Mouse (Mus musculus) small intestine, adult 2 months (tissue): ENCODE measurements around the gene Lipe. TPM values are rescaled to one million over a fixed set of nuclear protein-coding genes. Genes with fewer than 3 reads are reported as not detected.

Source experiments
- H3K27ac ChIP-seq: fragments of 200-500 bp; 2 replicates; pipeline ENCODE4 v1.5.1; 2012; ENCODE audit warnings: low read depth, low read length, control low read depth, inconsistent platforms; ENCODE audit not compliant: insufficient read depth
- H3K27me3 ChIP-seq: fragments of 200-500 bp; 2 replicates; pipeline ENCODE4 v1.6.1; 2012; ENCODE audit warnings: mild to moderate bottlenecking, moderate library complexity, low read length, inconsistent platforms; ENCODE audit not compliant: control insufficient read depth, insufficient read depth
- H3K36me3 ChIP-seq: fragments of 200-500 bp; 2 replicates; pipeline ENCODE4 v1.6.1; 2012; ENCODE audit warnings: mild to moderate bottlenecking, low read length, control low read depth, inconsistent platforms; ENCODE audit not compliant: control insufficient read depth, insufficient read depth
- H3K4me1 ChIP-seq: fragments of 200-500 bp; 2 replicates; pipeline ENCODE4 v1.6.1; 2012; ENCODE audit warnings: low read length, inconsistent platforms, mixed read lengths; ENCODE audit not compliant: control insufficient read depth, insufficient read depth, insufficient read length
- H3K4me3 ChIP-seq: fragments of 200-500 bp; 2 replicates; pipeline ENCODE4 v1.5.1; 2012; ENCODE audit warnings: low read depth, mild to moderate bottlenecking, control low read depth, inconsistent platforms, low read length, moderate library complexity
- CTCF ChIP-seq: fragments of 200-500 bp; IDR thresholded peaks from 2 replicates; pipeline ENCODE4 v1.5.1; 2012; ENCODE audit warnings: low read depth, mild to moderate bottlenecking, control low read depth, inconsistent platforms, low read length, moderate library complexity, mixed read lengths; ENCODE audit not compliant: insufficient replicate concordance, insufficient read length; ENCODE audit errors: extremely low read depth
- POLR2A ChIP-seq: fragments of 200-500 bp; IDR thresholded peaks from 2 replicates; pipeline ENCODE4 v1.6.1; 2012; ENCODE audit warnings: low read depth, mild to moderate bottlenecking, control low read depth, inconsistent platforms, low read length, moderate library complexity
- WGBS: fragments of 180-500 bp; shearing (Covaris S2); methylation state at CpG from one replicate; pipeline ENCODE4 v1.1.7; 2018; 5-methylcytosine and 5-hydroxymethylcytosine counted together
- polyA plus RNA-seq: library from polyadenylated mRNA; depleted of rRNA; stranded (reverse); fragments of >200 nt; gene quantifications from 2 replicates; pipeline ENCODE4 v1.2.3, GENCODE M21; 2012

Lipe gene
- polyA plus RNA-seq, 1 experiment: 186 TPM

DNA sequence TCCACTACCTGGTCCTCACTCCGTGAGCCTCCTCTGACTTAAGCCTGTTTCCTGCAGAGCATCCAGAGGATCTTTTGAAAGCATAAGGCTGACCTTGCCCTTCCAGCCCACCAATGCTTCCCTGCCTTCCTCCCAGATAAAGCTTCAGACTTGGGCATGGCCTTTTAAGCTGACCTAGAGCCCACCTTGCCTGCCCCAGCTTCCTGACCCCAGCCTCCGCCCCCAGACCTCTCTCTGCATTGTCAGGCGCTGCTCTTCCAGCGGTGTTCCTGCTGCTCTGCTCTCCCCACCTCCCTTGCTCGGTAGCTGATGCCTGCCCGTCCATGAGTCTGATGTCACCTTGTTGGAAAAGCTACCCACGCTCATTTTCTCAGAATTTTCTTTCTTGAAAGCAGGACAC lies 5.7 kb downstream of the Lipe start:
- Histone ChIP-seq H3K27ac (peak overlapping the region; percentile 46), H3K4me3 (no peak overlapping the region), H3K4me1 (peaks cover 46% of the 10 kb centered on the region), H3K36me3 (peaks cover 7% of the 10 kb centered on the region), H3K27me3 (no peaks in the 10 kb centered on the region)
- 87% methylated on average over 7 of the region's 7 CpGs for WGBS
- TF ChIP-seq POLR2A (no peak), CTCF (no peak)

DNA sequence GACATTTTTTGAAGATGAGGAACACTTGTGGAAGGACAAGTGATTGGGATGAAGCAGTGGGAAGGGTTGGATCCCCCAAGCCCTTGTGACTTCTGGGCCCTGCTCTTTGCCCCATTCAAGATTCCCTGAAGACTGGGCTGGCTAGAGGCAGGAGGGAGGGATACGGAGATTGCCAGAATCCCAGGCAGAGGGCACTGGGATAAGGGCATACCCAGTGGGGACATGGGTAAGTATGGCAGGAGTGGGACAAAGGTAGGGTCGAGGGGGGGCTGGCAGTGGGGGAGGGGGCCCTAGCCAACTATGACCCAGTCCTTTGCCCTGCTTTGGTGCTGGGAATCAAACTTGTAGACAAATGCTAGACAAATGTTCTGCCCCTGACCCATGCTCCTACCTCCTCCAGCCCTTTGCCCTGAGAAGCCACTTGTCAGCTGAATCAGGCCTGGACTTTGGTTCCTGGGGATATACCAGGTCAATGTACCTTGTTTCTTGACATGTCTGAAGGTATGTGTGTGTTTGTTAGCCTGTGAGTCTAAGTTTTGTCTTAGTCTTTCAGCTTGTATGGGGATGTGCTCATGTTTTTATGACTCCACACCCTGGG lies 6.6 kb downstream of the Lipe start:
- Histone ChIP-seq H3K36me3 (peaks cover 12% of the 10 kb centered on the region), H3K4me1 (peaks cover 51% of the 10 kb centered on the region), H3K27ac (peak overlapping the region; percentile 46; the same call in 1 of the 2 replicates), H3K27me3 (no peaks in the 10 kb centered on the region), H3K4me3 (no peak overlapping the region)
- TF ChIP-seq POLR2A: no peak
- no peak for TF ChIP-seq CTCF
- 72% methylated on average over 2 of the region's 2 CpGs for WGBS

DNA sequence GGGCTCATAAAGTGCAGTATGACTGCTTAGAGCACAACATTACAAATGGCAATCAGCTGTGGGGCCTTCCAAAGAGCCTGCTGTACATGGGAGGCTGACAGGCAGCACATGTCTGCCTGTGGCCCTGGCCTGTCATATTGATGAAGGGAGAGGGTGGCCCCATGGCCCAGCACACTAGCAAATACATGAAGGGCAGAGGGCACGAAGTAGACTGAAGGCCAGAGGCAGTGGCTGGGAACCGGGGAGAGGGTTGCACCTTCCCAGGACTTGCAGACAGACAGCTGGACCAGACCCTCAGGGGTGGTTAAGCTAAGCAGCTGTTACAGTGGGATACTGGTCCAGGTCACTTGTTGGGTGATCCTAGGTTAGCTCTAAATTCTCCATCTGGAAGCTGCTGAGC lies 7.5 kb downstream of the Lipe start:
- TF ChIP-seq POLR2A: no peak
- TF ChIP-seq CTCF: no peak
- Histone ChIP-seq H3K4me3 (no peak overlapping the region), H3K4me1 (peaks cover 52% of the 10 kb centered on the region), H3K36me3 (peaks cover 15% of the 10 kb centered on the region), H3K27ac (peak overlapping the region; percentile 97), H3K27me3 (no peaks in the 10 kb centered on the region)
- 58% methylated on average over 2 of the region's 2 CpGs for WGBS

DNA sequence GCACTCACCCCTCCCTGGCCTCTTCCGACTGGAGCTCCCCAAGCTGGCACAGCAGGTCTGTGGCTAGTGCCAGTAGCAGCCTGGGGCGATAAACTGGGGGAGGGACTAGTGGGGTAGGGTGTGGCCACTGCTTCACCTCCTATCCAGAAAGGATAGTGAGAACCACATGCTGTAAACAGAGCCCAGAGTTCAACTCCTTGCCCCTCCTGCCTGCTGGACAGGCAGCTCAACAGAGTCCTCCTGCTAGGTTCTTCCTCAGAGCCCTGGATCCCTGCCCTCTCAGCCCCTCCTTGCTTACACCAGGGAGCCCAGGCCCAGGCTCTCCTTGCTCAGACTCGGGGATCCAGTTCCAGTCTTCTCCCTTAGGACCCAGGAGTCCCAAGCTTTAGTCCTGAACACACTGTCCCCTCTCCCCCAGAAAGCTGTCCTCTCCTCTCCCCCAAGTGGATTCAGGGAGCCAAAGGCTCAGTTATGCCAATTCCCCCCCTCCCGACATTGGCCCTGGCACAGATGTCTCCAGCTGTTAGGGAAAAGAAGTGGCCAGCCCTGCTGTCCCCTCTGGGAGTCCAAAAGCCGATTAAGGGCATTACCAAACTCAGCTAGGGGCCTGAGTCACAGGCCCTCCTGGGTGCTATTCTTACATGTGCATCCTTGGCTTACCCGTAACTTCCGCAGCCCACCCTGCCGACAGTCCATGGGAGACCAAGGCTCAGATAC lies 8.3 kb downstream of the Lipe start:
- peaks cover 20% of the 10 kb centered on the region for H3K36me3 ChIP-seq
- H3K27me3 ChIP-seq: no peaks in the 10 kb centered on the region
- peak overlapping the region; percentile 97 for H3K27ac ChIP-seq
- H3K4me1 ChIP-seq: peaks cover 60% of the 10 kb centered on the region
- WGBS: 35% methylated on average over 8 of the region's 8 CpGs
- TF ChIP-seq POLR2A (peak; percentile 88; the same call in 1 of the 2 replicates), CTCF (no peak)
- H3K4me3 ChIP-seq: peak overlapping the region; percentile 65

DNA sequence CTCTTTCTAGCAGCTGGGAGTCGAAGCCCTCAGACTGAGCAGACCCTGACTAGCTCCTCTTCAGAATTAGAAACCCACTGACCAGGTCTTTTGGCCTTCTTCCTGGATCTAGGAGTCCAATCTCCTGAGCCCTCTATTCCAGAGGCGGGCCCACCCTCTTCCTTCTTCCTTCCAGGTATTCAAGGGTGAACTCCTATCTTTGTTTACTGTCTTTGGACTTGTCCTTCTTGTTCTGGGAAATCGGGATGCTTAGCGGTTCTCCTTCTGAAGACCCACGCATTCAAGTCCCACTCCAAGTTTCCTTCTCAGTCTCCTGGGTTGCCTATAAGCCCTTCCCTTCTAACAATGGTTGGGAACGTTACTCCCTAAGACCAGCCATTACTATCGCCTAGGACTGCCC lies 9.6 kb downstream of the Lipe start:
- Histone ChIP-seq H3K4me1 (peaks cover 61% of the 10 kb centered on the region), H3K36me3 (peaks cover 33% of the 10 kb centered on the region), H3K4me3 (peak overlapping the region; percentile 47), H3K27me3 (no peaks in the 10 kb centered on the region), H3K27ac (peak overlapping the region; percentile 97)
- WGBS: 78% methylated on average over 7 of the region's 7 CpGs
- TF ChIP-seq CTCF (no peak), POLR2A (no peak)

DNA sequence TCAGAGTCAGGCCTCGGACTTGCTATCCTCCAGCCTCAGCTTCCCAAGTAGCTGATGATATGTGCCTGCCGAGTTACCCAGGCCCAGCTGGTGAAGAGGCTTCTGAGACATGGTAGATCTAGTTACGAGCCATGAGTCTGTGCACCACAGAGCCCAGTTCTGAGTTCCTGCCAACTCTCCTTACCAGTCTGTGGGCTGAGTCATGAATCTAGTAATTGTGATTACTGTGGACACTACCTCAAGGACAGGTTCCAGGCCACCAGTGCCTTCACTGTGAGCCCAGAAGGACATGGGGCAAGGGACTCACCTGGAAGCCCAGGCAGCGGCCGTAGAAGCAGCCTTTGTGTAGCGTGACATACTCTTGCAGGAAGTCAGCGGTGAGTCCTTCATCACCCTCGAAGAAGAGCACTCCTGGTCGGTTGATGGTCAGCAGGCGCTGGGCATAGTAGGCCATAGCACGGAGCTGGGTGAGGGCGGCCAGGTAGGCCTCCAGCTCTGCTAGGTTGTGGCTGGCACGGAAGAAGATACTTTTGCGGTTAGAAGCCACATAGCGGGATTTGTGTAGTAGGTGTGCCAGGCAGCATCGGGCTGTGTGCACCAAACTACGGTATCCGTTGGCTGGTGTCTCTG lies 10.6 kb downstream of the Lipe start:
- H3K27ac ChIP-seq: peak overlapping the region; percentile 97
- H3K4me3 ChIP-seq: peak overlapping the region; percentile 47
- H3K36me3 ChIP-seq: peaks cover 43% of the 10 kb centered on the region
- 86% methylated on average over 18 of the region's 18 CpGs for WGBS
- no peaks in the 10 kb centered on the region for H3K27me3 ChIP-seq
- TF ChIP-seq CTCF: no peak
- TF ChIP-seq POLR2A: no peak
- peaks cover 54% of the 10 kb centered on the region for H3K4me1 ChIP-seq

DNA sequence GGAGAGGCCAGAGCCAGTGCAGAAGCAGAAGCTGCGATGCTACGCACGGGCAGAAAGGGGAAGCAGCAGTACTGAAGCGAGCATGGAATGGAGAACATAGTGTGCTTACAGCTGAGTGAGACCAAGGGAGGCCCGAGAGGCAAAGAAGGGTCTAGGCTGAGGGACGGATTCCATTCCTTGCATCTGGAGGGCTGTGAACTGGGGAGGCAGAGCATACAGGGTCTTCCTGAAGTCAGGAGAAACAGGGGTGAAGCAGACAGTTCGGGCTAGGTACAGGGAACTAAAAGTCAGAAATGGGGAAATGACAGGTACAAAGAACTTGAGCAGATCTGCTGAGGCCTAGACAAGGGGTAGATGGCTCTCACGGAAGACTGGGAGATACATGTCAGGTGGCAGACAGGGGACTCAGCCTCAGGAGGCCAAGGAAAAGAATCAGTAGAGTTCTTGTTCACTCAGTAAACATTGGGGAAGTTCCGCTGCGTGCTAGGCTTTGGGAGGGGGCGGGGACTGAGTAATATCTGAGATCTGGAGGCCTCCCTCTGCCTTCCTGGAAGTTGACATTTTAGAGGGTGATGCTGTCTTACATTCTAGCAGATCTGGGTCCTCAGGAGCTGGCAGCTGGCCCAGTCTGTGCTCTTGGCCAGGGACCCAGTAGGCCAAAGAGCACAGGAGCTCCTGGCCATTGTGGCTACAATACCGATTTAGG lies 12.5 kb downstream of the Lipe start:
- peaks cover 58% of the 10 kb centered on the region for H3K36me3 ChIP-seq
- 42% methylated on average over 12 of the region's 12 CpGs for WGBS
- TF ChIP-seq POLR2A: no peak
- TF ChIP-seq CTCF: no peak
- no peaks in the 10 kb centered on the region for H3K27me3 ChIP-seq
- peaks cover 43% of the 10 kb centered on the region for H3K4me1 ChIP-seq
- peak overlapping the region; percentile 41 for H3K4me3 ChIP-seq
- H3K27ac ChIP-seq: peak overlapping the region; percentile 76
